Mouse (Mus musculus): ENCODE measurements around the gene Utp15. TPM values are rescaled to one million over a fixed set of nuclear protein-coding genes. Genes with fewer than 3 reads are reported as not detected.
A peak's percentile ranks its signal among the peaks of the same experiment; 100 is the strongest.

Gene Utp15
- polyA plus RNA-seq, 1 experiment, result 13.7 TPM

- no peaks in the 10 kb centered on the region for H3K36me3 ChIP-seq (ENCODE audit: control insufficient read depth, insufficient read depth)
- no peaks in the 10 kb centered on the region for H3K79me3 ChIP-seq (ENCODE audit: low read depth)
- no peaks in the 10 kb centered on the region for H3K79me2 ChIP-seq (ENCODE audit: control insufficient read depth, insufficient read depth)
- H3ac ChIP-seq (ENCODE audit: control insufficient read depth, insufficient read length, low read depth), result peak overlapping the region; percentile 57
- H3K27me3 ChIP-seq (ENCODE audit: control insufficient read depth, insufficient read depth, insufficient read length), result no peaks in the 10 kb centered on the region
- H3K4me3 ChIP-seq (ENCODE audit: insufficient read depth, poor library complexity, severe bottlenecking), result peak overlapping the region; percentile 23
- TF ChIP-seq USF1 (IDR thresholded peaks at IDR 0.05; ENCODE audit: low read depth) (no peak), FOSL1 (IDR thresholded peaks at IDR 0.05; ENCODE audit: insufficient read depth, low read length, poor library complexity, severe bottlenecking) (no peak), MYOD1 (IDR thresholded peaks at IDR 0.05; ENCODE audit: control insufficient read depth, insufficient read length, low read depth) (no peak), MAX (IDR thresholded peaks at IDR 0.05) (no peak), MYOG (IDR thresholded peaks at IDR 0.05; ENCODE audit: control insufficient read depth, extremely low read depth, insufficient read length) (no peak), CTCF (IDR thresholded peaks at IDR 0.05; ENCODE audit: control insufficient read depth, insufficient read depth, insufficient read length) (no peak), CEBPB (IDR thresholded peaks at IDR 0.05; ENCODE audit: low read depth) (no peak)
Measured at GRCm38 (mm10) chr13:98206546-98206870, 56.3 kb downstream of the Utp15 start.

- H3K4me3 ChIP-seq (ENCODE audit: insufficient read depth, poor library complexity, severe bottlenecking), result peak within 1 kb of the TSS; percentile 23
- no peaks in the 10 kb centered on the region for H3K79me2 ChIP-seq (ENCODE audit: control insufficient read depth, insufficient read depth)
- no peaks in the 10 kb centered on the region for H3K36me3 ChIP-seq (ENCODE audit: control insufficient read depth, insufficient read depth)
- H3ac ChIP-seq (ENCODE audit: control insufficient read depth, insufficient read length, low read depth), result peak within 1 kb of the TSS; percentile 57
- H3K27me3 ChIP-seq (ENCODE audit: control insufficient read depth, insufficient read depth, insufficient read length), result no peaks in the 10 kb centered on the region
- TF ChIP-seq FOSL1 (IDR thresholded peaks at IDR 0.05; ENCODE audit: insufficient read depth, low read length, poor library complexity, severe bottlenecking) (no peak), CTCF (IDR thresholded peaks at IDR 0.05; ENCODE audit: control insufficient read depth, insufficient read depth, insufficient read length) (peak; percentile 61)
- H3K79me3 ChIP-seq (ENCODE audit: low read depth), result no peaks in the 10 kb centered on the region
Measured at GRCm38 (mm10) chr13:98205771-98206545, 56.9 kb downstream of the Utp15 start, which contains the start of gene Arhgef28. Gene Arhgef28 (minus strand): TSS chr13:98206439.

- no peak for TF ChIP-seq CTCF (IDR thresholded peaks at IDR 0.05; ENCODE audit: control insufficient read depth, insufficient read depth, insufficient read length)
- TF ChIP-seq MYOD1 (IDR thresholded peaks at IDR 0.05; ENCODE audit: control insufficient read depth, insufficient read length, low read depth), result no peak
- TF ChIP-seq MAX (IDR thresholded peaks at IDR 0.05), result no peak
- TF ChIP-seq USF1 (IDR thresholded peaks at IDR 0.05; ENCODE audit: low read depth), result no peak
- TF ChIP-seq FOSL1 (IDR thresholded peaks at IDR 0.05; ENCODE audit: insufficient read depth, low read length, poor library complexity, severe bottlenecking), result no peak
- TF ChIP-seq CEBPB (IDR thresholded peaks at IDR 0.05; ENCODE audit: low read depth), result no peak
- no peak for TF ChIP-seq MYOG (IDR thresholded peaks at IDR 0.05; ENCODE audit: control insufficient read depth, extremely low read depth, insufficient read length)
- no peaks in the 10 kb centered on the region for H3K79me2 ChIP-seq (ENCODE audit: control insufficient read depth, insufficient read depth)
- H3K27me3 ChIP-seq (ENCODE audit: control insufficient read depth, insufficient read depth, insufficient read length), result no peaks in the 10 kb centered on the region
- H3K4me3 ChIP-seq (ENCODE audit: insufficient read depth, poor library complexity, severe bottlenecking), result no peak overlapping the region
- no peaks in the 10 kb centered on the region for H3K79me3 ChIP-seq (ENCODE audit: low read depth)
- no peak overlapping the region for H3ac ChIP-seq (ENCODE audit: control insufficient read depth, insufficient read length, low read depth)
- H3K36me3 ChIP-seq (ENCODE audit: control insufficient read depth, insufficient read depth), result no peaks in the 10 kb centered on the region
Measured at GRCm38 (mm10) chr13:98205111-98205510, 57.7 kb downstream of the Utp15 start.

- H3ac ChIP-seq (ENCODE audit: control insufficient read depth, insufficient read length, low read depth), result no peak overlapping the region
- H3K79me3 ChIP-seq (ENCODE audit: low read depth), result no peaks in the 10 kb centered on the region
- no peaks in the 10 kb centered on the region for H3K79me2 ChIP-seq (ENCODE audit: control insufficient read depth, insufficient read depth)
- no peak overlapping the region for H3K4me3 ChIP-seq (ENCODE audit: insufficient read depth, poor library complexity, severe bottlenecking)
- no peaks in the 10 kb centered on the region for H3K27me3 ChIP-seq (ENCODE audit: control insufficient read depth, insufficient read depth, insufficient read length)
- no peaks in the 10 kb centered on the region for H3K36me3 ChIP-seq (ENCODE audit: control insufficient read depth, insufficient read depth)
- no peak for TF ChIP-seq MYOG (IDR thresholded peaks at IDR 0.05; ENCODE audit: control insufficient read depth, extremely low read depth, insufficient read length)
- no peak for TF ChIP-seq FOSL1 (IDR thresholded peaks at IDR 0.05; ENCODE audit: insufficient read depth, low read length, poor library complexity, severe bottlenecking)
- TF ChIP-seq MAX (IDR thresholded peaks at IDR 0.05), result no peak
- TF ChIP-seq CEBPB (IDR thresholded peaks at IDR 0.05; ENCODE audit: low read depth), result no peak
- no peak for TF ChIP-seq MYOD1 (IDR thresholded peaks at IDR 0.05; ENCODE audit: control insufficient read depth, insufficient read length, low read depth)
- TF ChIP-seq CTCF (IDR thresholded peaks at IDR 0.05; ENCODE audit: control insufficient read depth, insufficient read depth, insufficient read length), result no peak
- no peak for TF ChIP-seq USF1 (IDR thresholded peaks at IDR 0.05; ENCODE audit: low read depth)
Measured at GRCm38 (mm10) chr13:98204371-98204770, 58.5 kb downstream of the Utp15 start.

GRCm38 (mm10) chr13:98201436-98201835 lies 61.4 kb downstream of the Utp15 start:
- H3K79me3 ChIP-seq (ENCODE audit: low read depth), result no peaks in the 10 kb centered on the region
- H3K27me3 ChIP-seq (ENCODE audit: control insufficient read depth, insufficient read depth, insufficient read length), result no peaks in the 10 kb centered on the region
- no peak overlapping the region for H3ac ChIP-seq (ENCODE audit: control insufficient read depth, insufficient read length, low read depth)
- no peak overlapping the region for H3K4me3 ChIP-seq (ENCODE audit: insufficient read depth, poor library complexity, severe bottlenecking)
- TF ChIP-seq MAX (IDR thresholded peaks at IDR 0.05) (no peak), MYOD1 (IDR thresholded peaks at IDR 0.05; ENCODE audit: control insufficient read depth, insufficient read length, low read depth) (no peak), USF1 (IDR thresholded peaks at IDR 0.05; ENCODE audit: low read depth) (no peak), CEBPB (IDR thresholded peaks at IDR 0.05; ENCODE audit: low read depth) (no peak), MYOG (IDR thresholded peaks at IDR 0.05; ENCODE audit: control insufficient read depth, extremely low read depth, insufficient read length) (no peak), CTCF (IDR thresholded peaks at IDR 0.05; ENCODE audit: control insufficient read depth, insufficient read depth, insufficient read length) (no peak), FOSL1 (IDR thresholded peaks at IDR 0.05; ENCODE audit: insufficient read depth, low read length, poor library complexity, severe bottlenecking) (no peak)
- no peaks in the 10 kb centered on the region for H3K79me2 ChIP-seq (ENCODE audit: control insufficient read depth, insufficient read depth)
- no peaks in the 10 kb centered on the region for H3K36me3 ChIP-seq (ENCODE audit: control insufficient read depth, insufficient read depth)

Other genes with a start within 250 kb of the Utp15 start
- gene Arhgef28, start 56.6 kb downstream of the Utp15 start, polyA plus RNA-seq (2012; fragmentation: generic; extraction: Trizol), result 1.1 TPM
- gene Ankra2, start within 50 bp of the Utp15 start, polyA plus RNA-seq (2012; fragmentation: generic; extraction: Trizol), result 4.7 TPM
- not detected for gene Gm21976, start 16.8 kb upstream of the Utp15 start, polyA plus RNA-seq (2012; fragmentation: generic; extraction: Trizol)
- gene Btf3, start 54.0 kb upstream of the Utp15 start, polyA plus RNA-seq (2012; fragmentation: generic; extraction: Trizol), result 1,114 TPM
- gene Foxd1, start 91.2 kb upstream of the Utp15 start, polyA plus RNA-seq (2012; fragmentation: generic; extraction: Trizol), result 0.14 TPM
- gene Gm10320, start 229.0 kb upstream of the Utp15 start, polyA plus RNA-seq (2012; fragmentation: generic; extraction: Trizol), result 1.8 TPM